Mouse (Mus musculus) embryonic facial prominence, embryonic 12.5 days (tissue): ENCODE measurements at regions not wholly inside any gene's neighbourhood (a gene's known extent, or its start where the extent isn't known, plus 50 kb on each side); places are given as distances from the start of the nearest gene placed in this dataset.

Source experiments
- ATAC-seq: fragments of 200-750 bp; cut with Nextera tagmentation; 2 replicates; pipeline ENCODE4 v1.8.0; 2017; ENCODE audit not compliant: insufficient number of reproducible peaks, insufficient read depth, low FRiP score, low TSS enrichment
- H3K27ac ChIP-seq: fragments of 300-500 bp; sonication (generic); 2 replicates; pipeline ENCODE4 v1.5.1; 2016; ENCODE audit warnings: mild to moderate bottlenecking
- H3K27me3 ChIP-seq: fragments of 300-500 bp; sonication (generic); 2 replicates; pipeline ENCODE4 v1.6.1; 2016; ENCODE audit warnings: mild to moderate bottlenecking, moderate library complexity
- H3K36me3 ChIP-seq: fragments of 300-500 bp; sonication (generic); 2 replicates; pipeline ENCODE4 v1.6.1; 2016; ENCODE audit warnings: mild to moderate bottlenecking
- H3K4me1 ChIP-seq: fragments of 300-500 bp; sonication (generic); 2 replicates; pipeline ENCODE4 v1.6.1; 2016
- H3K4me2 ChIP-seq: fragments of 300-500 bp; sonication (generic); replicated peaks from 2 replicates; pipeline ENCODE4 v1.6.1; 2016; ENCODE audit warnings: mild to moderate bottlenecking, moderate library complexity
- H3K4me3 ChIP-seq: fragments of 300-500 bp; sonication (generic); 2 replicates; pipeline ENCODE4 v1.5.1; 2016; ENCODE audit warnings: mild to moderate bottlenecking
- H3K9ac ChIP-seq: fragments of 300-500 bp; sonication (generic); 2 replicates; pipeline ENCODE4 v1.6.1; 2016; ENCODE audit warnings: mild to moderate bottlenecking, moderate library complexity
- H3K9me3 ChIP-seq: fragments of 300-500 bp; sonication (generic); 2 replicates; pipeline ENCODE4 v1.6.1; 2016; ENCODE audit warnings: mild to moderate bottlenecking, moderate library complexity
- WGBS: fragments of 180-500 bp; shearing (Covaris S2); methylation state at CpG from one replicate; pipeline ENCODE4 v1.1.7; 2016; 5-methylcytosine and 5-hydroxymethylcytosine counted together

DNA sequence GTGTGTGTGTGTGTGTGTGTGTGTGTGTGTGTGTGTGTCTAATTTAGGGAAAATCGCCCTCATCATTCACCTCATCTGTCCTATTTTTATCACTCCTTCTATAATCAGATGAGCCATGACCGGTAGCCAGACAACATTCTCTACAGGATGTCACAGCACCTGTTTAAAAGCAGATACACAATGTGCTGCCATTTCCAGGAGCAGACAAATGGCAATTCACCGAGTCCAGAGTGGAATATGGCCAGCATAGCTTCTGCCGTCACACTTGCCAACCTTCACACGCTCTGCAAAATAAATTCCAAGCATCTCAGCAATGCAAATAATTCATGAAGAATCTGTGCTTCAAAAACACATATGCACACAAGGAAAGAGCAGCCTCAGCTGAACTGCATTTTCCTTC is 88.5 kb upstream of the AI593442 start:
- Histone ChIP-seq H3K9me3 (no peaks in the 10 kb centered on the region), H3K27ac (no peak overlapping the region), H3K27me3 (no peaks in the 10 kb centered on the region), H3K4me3 (no peak overlapping the region), H3K36me3 (no peaks in the 10 kb centered on the region), H3K4me1 (no peaks in the 10 kb centered on the region), H3K9ac (no peak overlapping the region), H3K4me2 (no peak overlapping the region)
- 82% methylated on average over 5 of the region's 5 CpGs for WGBS
- no peak for ATAC-seq

DNA sequence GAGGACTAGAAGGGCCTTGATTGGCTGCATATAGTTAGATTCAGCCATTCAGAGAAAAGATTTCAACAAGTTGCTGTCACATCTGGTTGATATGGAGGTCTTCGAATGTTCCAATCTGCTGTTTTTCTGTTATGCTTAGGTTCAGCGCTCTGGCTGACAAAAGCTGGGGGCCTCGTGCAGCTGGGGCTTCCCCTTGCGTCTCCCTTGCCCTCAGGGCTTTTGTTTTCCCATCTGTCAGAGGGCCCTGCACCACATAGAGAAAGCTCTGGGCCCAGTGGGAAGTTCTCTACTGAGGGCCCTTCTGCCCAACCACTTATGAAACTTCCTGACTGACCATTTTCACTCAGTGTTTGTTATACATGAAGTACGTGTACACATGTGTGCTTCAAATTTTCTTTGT is 86.2 kb upstream of the AI593442 start:
- no peak overlapping the region for H3K4me3 ChIP-seq
- WGBS = 55% methylated on average over 5 of the region's 5 CpGs

DNA sequence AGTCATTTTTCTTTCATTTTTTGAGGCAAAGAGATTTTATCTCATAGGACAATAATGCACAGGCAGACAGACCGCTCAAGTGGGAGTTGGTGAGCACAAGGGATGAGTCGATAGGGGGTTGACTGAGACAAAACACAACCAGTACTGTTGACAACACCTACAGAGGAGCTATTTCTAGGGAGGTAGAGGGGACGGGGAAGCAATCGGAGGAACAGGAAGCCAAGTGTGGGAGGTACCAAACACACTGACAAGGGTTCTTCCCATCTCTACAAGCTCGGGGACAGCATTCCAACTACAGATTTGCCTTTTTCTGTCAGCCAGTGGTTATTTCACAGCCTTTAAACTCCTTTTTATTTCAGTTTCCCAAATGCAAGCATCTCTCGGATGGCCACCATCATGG is 83.3 kb upstream of the AI593442 start:
- no peaks in the 10 kb centered on the region for H3K9me3 ChIP-seq
- H3K27me3 ChIP-seq = no peaks in the 10 kb centered on the region
- no peak overlapping the region for H3K27ac ChIP-seq
- H3K4me3 ChIP-seq = no peak overlapping the region
- no peak overlapping the region for H3K9ac ChIP-seq
- no peaks in the 10 kb centered on the region for H3K36me3 ChIP-seq
- 87% methylated on average over 6 of the region's 6 CpGs for WGBS
- ATAC-seq = no peak
- H3K4me2 ChIP-seq = no peak overlapping the region
- H3K4me1 ChIP-seq = no peaks in the 10 kb centered on the region

More for the DNA sequence above, 86.2 kb upstream of the AI593442 start:
- H3K36me3 ChIP-seq = no peaks in the 10 kb centered on the region
- no peak overlapping the region for H3K4me2 ChIP-seq
- no peak overlapping the region for H3K9ac ChIP-seq
- no peaks in the 10 kb centered on the region for H3K9me3 ChIP-seq
- H3K4me1 ChIP-seq = no peaks in the 10 kb centered on the region
- no peaks in the 10 kb centered on the region for H3K27me3 ChIP-seq
- no peak overlapping the region for H3K27ac ChIP-seq
- no peak for ATAC-seq

DNA sequence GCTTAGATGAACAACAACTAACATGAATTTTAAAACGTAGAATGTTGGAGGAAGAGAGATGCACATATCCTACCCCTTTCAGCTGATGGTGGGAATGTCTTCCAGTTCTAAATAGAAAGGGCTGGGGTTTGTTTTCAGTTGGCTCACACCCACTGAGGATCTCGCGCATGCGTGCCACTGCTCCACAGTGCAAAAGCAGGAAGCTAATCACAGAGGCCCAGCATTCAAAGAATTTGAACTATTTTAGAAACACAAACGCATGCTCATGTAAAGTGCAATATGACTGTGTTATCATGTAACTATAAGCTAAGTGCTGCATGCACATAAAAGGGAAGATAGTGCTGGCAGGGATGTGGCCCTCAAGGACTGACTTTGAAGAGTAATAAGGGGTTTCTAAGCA is 81.7 kb upstream of the AI593442 start:
- no peaks in the 10 kb centered on the region for H3K9me3 ChIP-seq
- ATAC-seq = no peak
- H3K4me3 ChIP-seq = no peak overlapping the region
- H3K36me3 ChIP-seq = no peaks in the 10 kb centered on the region
- H3K9ac ChIP-seq = no peak overlapping the region
- H3K27ac ChIP-seq = no peak overlapping the region
- 65% methylated on average over 5 of the region's 5 CpGs for WGBS
- no peaks in the 10 kb centered on the region for H3K4me1 ChIP-seq
- H3K27me3 ChIP-seq = no peaks in the 10 kb centered on the region
- H3K4me2 ChIP-seq = no peak overlapping the region

DNA sequence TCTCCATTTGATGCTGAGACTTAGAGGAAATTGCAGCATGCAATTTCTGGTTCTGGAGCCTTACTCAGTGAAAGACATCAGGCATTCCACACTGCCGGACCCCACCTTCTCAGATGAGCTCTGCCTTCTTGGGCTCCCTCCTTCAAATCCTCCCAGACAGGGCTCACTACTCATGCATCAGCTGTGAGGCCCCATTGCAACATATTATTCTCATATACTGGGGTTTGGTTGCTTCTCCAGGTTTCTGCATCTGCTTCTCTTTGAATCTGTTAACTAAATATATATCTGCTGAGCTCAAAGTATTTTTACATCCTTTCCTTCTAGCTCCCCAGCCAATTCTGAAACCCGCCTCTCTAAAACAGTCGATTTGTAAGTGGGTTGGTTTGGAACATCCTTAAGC is 68.8 kb upstream of the AI593442 start:
- no peak overlapping the region for H3K4me2 ChIP-seq
- 84% methylated on average over 3 of the region's 3 CpGs for WGBS

DNA sequence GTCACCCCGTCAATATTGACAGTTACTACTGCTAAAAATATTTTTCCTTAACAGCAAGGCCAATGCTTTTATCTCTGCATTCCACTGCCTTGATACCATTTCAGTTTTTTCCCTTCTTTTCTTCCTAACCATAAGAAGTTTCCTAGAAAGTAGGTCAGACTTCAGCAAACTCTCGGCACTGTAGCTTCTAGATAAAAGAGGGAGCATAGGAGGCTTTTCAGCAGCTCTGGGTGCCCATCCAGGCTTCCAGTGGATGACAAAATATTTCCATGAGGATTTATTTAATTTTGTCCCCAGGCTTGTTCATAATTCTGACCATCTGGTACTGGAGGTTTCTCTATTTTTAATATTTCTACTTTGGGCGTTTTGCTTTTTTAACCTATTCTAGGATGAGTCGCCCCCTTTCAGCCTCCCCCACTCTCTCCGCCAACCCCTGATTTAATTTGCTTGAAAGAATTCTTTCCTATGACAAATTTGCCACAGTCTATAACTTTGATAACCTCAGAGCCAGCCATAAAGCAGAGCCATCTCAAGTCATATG is 59.0 kb upstream of the AI593442 start:
- Histone ChIP-seq H3K4me3 (no peak overlapping the region), H3K9me3 (no peaks in the 10 kb centered on the region), H3K36me3 (no peaks in the 10 kb centered on the region), H3K27ac (no peak overlapping the region), H3K27me3 (no peaks in the 10 kb centered on the region), H3K4me1 (no peaks in the 10 kb centered on the region), H3K4me2 (no peak overlapping the region), H3K9ac (no peak overlapping the region)
- ATAC-seq = no peak
- WGBS = 71% methylated on average over 5 of the region's 5 CpGs

More for the DNA sequence above, 68.8 kb upstream of the AI593442 start:
- no peaks in the 10 kb centered on the region for H3K36me3 ChIP-seq
- no peak overlapping the region for H3K9ac ChIP-seq
- no peak for ATAC-seq
- no peaks in the 10 kb centered on the region for H3K4me1 ChIP-seq
- no peak overlapping the region for H3K4me3 ChIP-seq
- no peaks in the 10 kb centered on the region for H3K9me3 ChIP-seq
- H3K27me3 ChIP-seq = no peaks in the 10 kb centered on the region
- no peak overlapping the region for H3K27ac ChIP-seq
